Mouse (Mus musculus) midbrain, embryonic 10.5 days (tissue): ENCODE measurements around the gene Gm3453. TPM values are rescaled to one million over a fixed set of nuclear protein-coding genes. Genes with fewer than 3 reads are reported as not detected.
"Not testable (repeated sequence)": the region's sequence is repeated elsewhere in the genome, so short reads cannot be mapped to it uniquely, and the experiment has no call there.

Source experiments
- DNase-seq: peaks from one replicate; pipeline ENCODE4 v3.0.0-alpha.2; 2017; ENCODE audit warnings: low spot score
- H3K27ac ChIP-seq: fragments of 300-500 bp; sonication (generic); replicated peaks from 2 replicates; pipeline ENCODE4 v1.5.1; 2016; ENCODE audit warnings: mild to moderate bottlenecking
- H3K27me3 ChIP-seq: fragments of 300-500 bp; sonication (generic); 2 replicates; pipeline ENCODE4 v1.6.1; 2016; ENCODE audit warnings: low read depth, mild to moderate bottlenecking; ENCODE audit not compliant: poor library complexity, severe bottlenecking
- H3K36me3 ChIP-seq: fragments of 300-500 bp; sonication (generic); 2 replicates; pipeline ENCODE4 v1.6.1; 2016; ENCODE audit warnings: mild to moderate bottlenecking, moderate library complexity
- H3K4me1 ChIP-seq: fragments of 300-500 bp; sonication (generic); 2 replicates; pipeline ENCODE4 v1.6.1; 2016
- H3K4me3 ChIP-seq: fragments of 300-500 bp; sonication (generic); 2 replicates; pipeline ENCODE4 v1.5.1; 2016; ENCODE audit warnings: mild to moderate bottlenecking, moderate library complexity
- H3K9me3 ChIP-seq: fragments of 300-500 bp; sonication (generic); replicated peaks from 2 replicates; pipeline ENCODE4 v1.6.1; 2016; ENCODE audit warnings: mild to moderate bottlenecking
- WGBS: fragments of 180-500 bp; shearing (Covaris S2); methylation state at CpG from one replicate; pipeline ENCODE4 v1.1.7; 2016; 5-methylcytosine and 5-hydroxymethylcytosine counted together
- polyA plus RNA-seq: library from polyadenylated mRNA; unstranded; fragments of >200 nt; fragmentation: Nextera tagmentation; extraction: Ambion mirVana; gene quantifications from 2 replicates; pipeline ENCODE4 v1.2.1, GENCODE M21; 2016

The Gm3453 gene
- polyA plus RNA-seq: not detected in 2 replicates

DNA sequence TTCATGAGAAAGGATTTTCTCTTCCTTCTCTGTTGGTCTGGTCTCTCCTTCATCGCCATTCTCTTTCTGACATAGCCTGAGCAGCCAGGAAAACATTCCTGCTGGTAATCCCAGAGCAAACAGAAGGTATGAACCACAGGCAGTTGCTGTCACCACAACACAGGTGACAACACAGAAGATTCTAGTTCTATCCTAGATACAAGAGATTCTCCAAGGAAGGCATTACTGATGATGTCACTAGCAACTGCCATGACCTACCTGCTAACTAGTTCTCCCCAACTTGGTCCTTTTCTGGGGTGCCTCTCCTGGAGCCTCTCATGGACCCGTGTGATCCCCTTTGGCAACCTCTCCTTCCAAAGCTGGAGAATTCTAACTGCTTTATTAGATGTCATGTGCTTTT, at the start of gene Gm3453:
Gm3453 (minus strand) TSS at position 101 of the 400 bp plus-strand sequence.
- H3K4me3 ChIP-seq, DNase-seq, H3K27ac ChIP-seq, H3K9me3 ChIP-seq, H3K27me3 ChIP-seq, H3K36me3 ChIP-seq, H3K4me1 ChIP-seq: not testable (repeated sequence)
- WGBS: 76% methylated on average over 2 of the region's 2 CpGs

DNA sequence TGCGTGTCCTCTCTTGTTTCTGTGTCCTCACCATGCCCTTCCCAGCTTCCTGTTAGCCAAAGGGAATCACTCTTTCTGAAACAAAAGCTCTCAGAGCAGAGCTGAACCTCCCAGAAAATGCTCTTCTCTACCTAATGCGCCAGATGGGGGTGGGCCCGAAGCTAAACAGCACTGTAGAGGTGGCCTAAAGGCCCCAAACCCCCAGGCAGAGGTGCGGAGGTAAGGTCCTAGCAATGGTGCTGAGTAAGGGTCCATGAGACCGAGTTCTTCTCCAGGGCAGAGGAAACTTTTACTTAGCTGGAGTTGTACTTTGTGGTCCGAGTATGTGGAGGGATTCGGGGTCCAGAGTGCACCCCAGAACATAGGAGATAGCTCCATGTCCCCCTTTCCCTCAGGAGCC, 8.2 kb upstream of the Gm3453 start:
- 86% methylated on average over 7 of the region's 7 CpGs for WGBS
- H3K4me1 ChIP-seq: not testable (repeated sequence)

DNA sequence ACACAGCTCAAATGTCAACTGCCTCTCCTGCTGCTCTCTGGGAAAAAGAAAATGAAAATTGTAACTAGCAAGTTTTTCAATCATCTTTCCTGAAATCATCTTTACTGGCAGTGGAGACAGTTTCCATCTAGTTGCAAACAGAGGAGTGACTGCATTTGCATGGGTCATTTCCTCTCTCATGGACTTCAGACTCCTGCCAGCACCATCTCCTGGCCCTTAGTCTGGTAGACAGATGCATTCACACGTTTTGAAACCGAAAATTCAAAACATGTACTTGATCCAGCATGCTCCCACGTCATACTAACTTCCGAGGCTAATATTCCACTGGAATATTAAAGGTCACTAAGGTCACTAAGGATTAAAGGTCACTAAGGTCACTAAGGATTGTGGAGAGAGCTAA, 16.5 kb downstream of the Gm3453 start:
- not testable (repeated sequence) for H3K27ac ChIP-seq, DNase-seq, H3K27me3 ChIP-seq, H3K9me3 ChIP-seq, H3K4me3 ChIP-seq, H3K4me1 ChIP-seq, H3K36me3 ChIP-seq
- 14% methylated on average over 4 of the region's 4 CpGs for WGBS

More for the DNA sequence above, 8.2 kb upstream of the Gm3453 start:
- H3K27ac ChIP-seq, DNase-seq, H3K4me3 ChIP-seq, H3K36me3 ChIP-seq, H3K27me3 ChIP-seq, H3K9me3 ChIP-seq: not testable (repeated sequence)

DNA sequence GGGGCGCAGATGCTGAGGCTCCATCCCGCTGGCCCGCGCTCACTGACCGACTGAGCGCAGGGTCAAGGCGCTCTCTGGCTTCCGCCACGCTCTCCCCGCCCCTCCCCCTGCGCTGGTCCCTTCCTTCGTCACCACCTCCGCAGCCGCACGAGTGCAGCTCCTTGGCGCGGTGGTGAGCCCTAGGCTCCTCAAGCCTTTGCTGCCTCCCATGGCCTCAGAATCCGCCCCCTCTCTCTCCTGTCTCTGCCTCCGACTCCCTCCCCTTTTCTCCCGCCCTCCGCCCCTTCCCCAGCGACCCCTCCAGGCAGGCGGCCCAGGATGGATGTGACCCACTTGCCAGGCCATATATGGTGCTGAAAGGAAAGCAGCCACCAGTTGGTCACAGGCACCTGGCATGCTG, 17.3 kb downstream of the Gm3453 start, which contains the start of gene Gm3248:
Gm3248 (minus strand) TSS at position 111 of the 400 bp plus-strand sequence.
- not testable (repeated sequence) for H3K36me3 ChIP-seq, H3K4me1 ChIP-seq, H3K9me3 ChIP-seq, H3K27me3 ChIP-seq
- WGBS: under 1% methylated on average over 22 of the region's 23 CpGs
- Histone ChIP-seq H3K27ac (peak within 1 kb of the TSS; percentile 72), H3K4me3 (peak within 1 kb of the TSS; percentile 60)
- peak; percentile 38 for DNase-seq

DNA sequence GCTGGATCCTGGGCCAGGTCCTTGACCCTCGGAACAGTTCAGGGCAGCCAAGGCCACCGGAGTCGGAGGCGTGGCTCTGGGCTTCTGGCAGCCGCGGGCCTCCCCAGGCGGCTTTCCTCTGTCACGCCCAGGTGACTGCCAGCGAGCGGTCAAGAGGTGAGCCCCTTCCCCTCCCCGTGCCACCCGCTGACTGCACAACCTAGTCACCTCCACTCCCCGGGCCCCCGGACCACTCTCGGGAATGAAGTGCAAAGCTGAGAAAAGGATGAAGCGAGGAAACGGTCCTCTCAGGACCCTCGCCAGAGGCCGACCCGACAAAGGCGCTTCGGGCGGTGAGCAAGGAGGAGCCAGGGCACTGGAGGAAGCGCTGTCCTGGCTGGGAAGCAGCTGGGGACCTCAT, 17.8 kb downstream of the Gm3453 start:
- 1% methylated on average over 22 of the region's 24 CpGs for WGBS
- H3K4me1 ChIP-seq, H3K9me3 ChIP-seq, H3K36me3 ChIP-seq, H3K27me3 ChIP-seq: not testable (repeated sequence)
- Histone ChIP-seq H3K4me3 (peak overlapping the region; percentile 60), H3K27ac (peak overlapping the region; percentile 72)
- peak; percentile 51 for DNase-seq

DNA sequence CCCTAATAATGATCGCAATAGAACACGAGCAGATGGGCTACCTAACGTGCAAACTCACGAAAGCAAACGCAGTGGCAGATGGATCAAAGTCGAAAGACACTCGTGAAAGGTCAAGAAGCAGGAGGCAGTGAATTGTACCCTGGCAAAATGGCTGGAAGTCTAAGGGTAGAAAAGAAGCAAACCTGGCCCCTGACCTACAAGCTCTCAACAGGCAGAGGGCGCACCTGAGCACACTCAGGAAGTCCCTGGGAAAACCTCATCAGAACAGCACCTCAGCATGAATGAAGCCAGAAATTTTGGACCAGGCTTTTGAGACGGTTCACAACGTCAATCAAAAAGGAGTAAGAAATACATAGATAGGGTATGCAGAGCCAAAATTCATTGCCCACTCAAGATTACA, 18.5 kb downstream of the Gm3453 start:
- 0% methylated on average over 4 of the region's 10 CpGs for WGBS
- H3K27me3 ChIP-seq, H3K36me3 ChIP-seq, H3K4me3 ChIP-seq, H3K9me3 ChIP-seq, H3K27ac ChIP-seq, H3K4me1 ChIP-seq, DNase-seq: not testable (repeated sequence)

DNA sequence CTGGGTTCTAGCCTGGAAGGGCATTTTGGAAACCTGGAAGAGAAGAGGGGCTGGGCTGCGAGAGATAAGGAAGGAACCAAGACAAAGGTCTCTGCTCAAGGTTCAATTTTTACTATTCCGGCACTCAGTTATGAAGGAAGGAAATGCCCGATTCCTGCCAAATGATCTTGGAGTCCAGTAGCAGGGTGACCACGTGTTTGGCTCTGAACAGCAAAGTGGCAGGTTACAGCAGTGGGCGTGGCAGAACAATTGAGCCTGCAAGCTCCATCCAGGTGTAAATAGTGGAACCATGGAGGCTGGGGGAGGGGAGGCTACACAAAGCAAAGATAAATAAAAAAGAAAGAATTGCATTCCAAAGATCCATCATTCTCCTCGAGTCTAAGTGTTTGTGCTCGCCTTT, 55.7 kb downstream of the Gm3453 start:
- H3K27ac ChIP-seq, H3K9me3 ChIP-seq, H3K4me1 ChIP-seq, H3K27me3 ChIP-seq, H3K36me3 ChIP-seq, H3K4me3 ChIP-seq, DNase-seq: not testable (repeated sequence)
- 80% methylated on average over 7 of the region's 7 CpGs for WGBS

Other genes with a start within 250 kb of the Gm3453 start
- 0.10 and 0.48 TPM in 2 replicates for gene Gm3373, start 237.6 kb downstream of the Gm3453 start, polyA plus RNA-seq
- 1.4 and 1.5 TPM in 2 replicates for gene Gm3383, start 171.2 kb downstream of the Gm3453 start, polyA plus RNA-seq
- not detected in 2 replicates for gene Gm3424, start 148.8 kb downstream of the Gm3453 start, polyA plus RNA-seq
- 0.11 and 0.20 TPM in 2 replicates for gene Gm8237, start 98.8 kb downstream of the Gm3453 start, polyA plus RNA-seq
- gene Gm3248, start 17.4 kb downstream of the Gm3453 start, polyA plus RNA-seq: 0.38 and 0.71 TPM in 2 replicates
- gene Gm6337, start 79.1 kb upstream of the Gm3453 start, polyA plus RNA-seq: not detected in 2 replicates
- 0.65 and 1.1 TPM in 2 replicates for gene Gm8206, start 114.8 kb upstream of the Gm3453 start, polyA plus RNA-seq
- gene Gm3468, start 129.5 kb upstream of the Gm3453 start, polyA plus RNA-seq: 1.8 TPM in 2 replicates
- not detected in 2 replicates for gene Gm3476, start 146.7 kb upstream of the Gm3453 start, polyA plus RNA-seq
- gene Gm21560, start 240.2 kb upstream of the Gm3453 start, polyA plus RNA-seq: not detected in 2 replicates